Mouse (Mus musculus) embryonic fibroblast, embryonic 13.5 days (primary cell): ENCODE data around the gene Nop16.
"Not testable (repeated sequence)": the region's sequence is repeated elsewhere in the genome, so short reads cannot be mapped to it uniquely, and the experiment has no call there.

ENCODE experiments used
- CTCF ChIP-seq: IDR thresholded peaks from 2 replicates; pipeline ENCODE4 v1.5.1; 2011; ENCODE audit warnings: mild to moderate bottlenecking, control low read depth, low read length, moderate library complexity, borderline replicate concordance; ENCODE audit not compliant: insufficient read depth
- POLR2A ChIP-seq: IDR thresholded peaks from 2 replicates; pipeline ENCODE4 v1.6.1; 2011; ENCODE audit warnings: low read depth, mild to moderate bottlenecking, control low read depth, low read length, moderate library complexity

DNA sequence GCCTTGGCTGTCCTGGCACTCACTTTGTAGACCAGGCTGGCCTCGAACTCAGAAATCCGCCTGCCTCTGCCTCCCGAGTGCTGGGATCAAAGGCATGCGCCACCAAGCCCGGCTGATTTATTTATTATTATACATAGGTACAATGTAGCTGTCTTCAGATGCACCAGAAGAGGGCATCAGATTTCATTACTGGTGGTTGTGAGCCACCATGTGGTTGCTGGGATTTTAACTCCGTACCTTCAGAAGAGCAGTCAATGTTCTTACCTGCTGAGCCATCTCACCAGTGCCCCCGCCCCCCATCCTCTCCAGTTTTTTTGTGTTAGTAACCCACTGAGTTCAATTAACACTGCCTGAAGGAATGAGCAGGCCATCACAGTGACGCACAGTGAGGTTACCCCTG lies 23.3 kb upstream of the Nop16 start:
- not testable (repeated sequence) for TF ChIP-seq CTCF, POLR2A
